Mouse (Mus musculus) c-Kit-negative CD71-positive TER-119-positive erythroid progenitor cells, embryonic 14.5 days (primary cell): ENCODE data around the gene Naglu.

Source experiments
- DNase-seq: peaks from one replicate; pipeline ENCODE4 v3.0.0-alpha.2; 2013; ENCODE audit warnings: low read depth, low spot score

Naglu gene

DNA sequence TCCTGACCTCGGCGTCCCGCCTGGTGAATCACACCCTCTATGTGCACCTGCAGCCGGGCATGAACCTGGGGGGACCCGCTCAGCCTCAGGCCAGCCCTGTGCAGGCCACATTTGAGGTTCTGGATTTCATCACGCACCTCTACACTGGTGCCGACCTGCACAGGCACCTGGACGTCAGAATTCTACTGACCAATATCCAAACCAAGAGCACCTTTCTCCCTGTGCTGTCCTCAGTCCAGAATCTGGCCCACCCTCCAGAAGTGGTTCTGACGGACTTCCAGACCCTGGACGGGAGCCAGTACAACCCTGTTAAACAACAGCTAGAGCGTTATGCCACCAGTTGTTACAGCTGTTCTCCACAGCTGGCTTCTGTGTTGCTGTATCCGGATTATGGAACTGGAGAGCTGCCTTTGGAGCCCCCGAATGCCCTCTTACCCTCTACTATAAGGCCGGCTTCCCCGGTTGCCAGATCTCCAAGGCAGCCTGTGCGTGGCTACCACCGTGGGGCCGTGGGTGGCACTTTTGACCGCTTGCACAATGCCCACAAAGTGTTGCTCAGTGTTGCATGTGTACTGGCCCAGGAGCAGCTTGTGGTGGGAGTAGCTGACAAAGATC, 13.4 kb downstream of the Naglu start:
- DNase-seq = no peak

DNA sequence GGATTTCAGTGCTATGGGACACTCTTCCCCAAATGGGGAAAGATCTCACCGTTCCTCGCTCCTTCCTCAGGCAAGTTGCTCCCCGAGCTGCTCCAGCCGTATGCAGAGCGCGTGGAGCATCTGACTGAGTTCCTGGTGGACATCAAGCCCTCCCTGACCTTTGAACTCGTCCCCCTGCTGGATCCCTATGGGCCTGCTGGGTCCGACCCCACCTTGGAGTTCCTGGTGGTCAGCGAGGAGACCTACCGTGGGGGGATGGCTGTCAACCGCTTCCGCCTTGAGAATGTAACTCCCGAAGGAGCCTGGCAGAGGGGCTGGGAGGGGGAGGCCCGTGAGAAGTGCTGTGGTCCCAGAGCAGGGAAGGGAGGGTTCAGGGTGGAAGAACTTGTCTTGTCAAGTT, 14.4 kb downstream of the Naglu start:
- no peak for DNase-seq

DNA sequence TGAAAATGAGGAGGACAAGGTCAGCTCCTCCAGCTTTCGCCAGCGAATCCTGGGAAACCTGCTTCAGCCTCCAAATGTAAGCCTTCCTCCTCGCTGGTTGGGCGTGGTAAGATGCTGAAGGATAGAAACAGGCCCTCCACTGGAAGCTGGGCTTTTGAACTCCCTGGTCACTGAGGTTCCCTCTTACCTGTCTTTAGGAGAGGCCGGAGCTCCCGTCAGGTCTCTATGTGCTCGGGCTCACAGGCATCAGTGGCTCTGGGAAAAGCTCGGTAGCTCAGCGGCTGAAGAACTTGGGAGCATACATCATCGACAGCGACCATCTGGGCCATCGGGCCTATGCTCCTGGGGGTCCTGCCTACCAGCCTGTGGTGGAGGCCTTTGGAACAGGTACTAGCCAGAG, 15.0 kb downstream of the Naglu start:
- no peak for DNase-seq

DNA sequence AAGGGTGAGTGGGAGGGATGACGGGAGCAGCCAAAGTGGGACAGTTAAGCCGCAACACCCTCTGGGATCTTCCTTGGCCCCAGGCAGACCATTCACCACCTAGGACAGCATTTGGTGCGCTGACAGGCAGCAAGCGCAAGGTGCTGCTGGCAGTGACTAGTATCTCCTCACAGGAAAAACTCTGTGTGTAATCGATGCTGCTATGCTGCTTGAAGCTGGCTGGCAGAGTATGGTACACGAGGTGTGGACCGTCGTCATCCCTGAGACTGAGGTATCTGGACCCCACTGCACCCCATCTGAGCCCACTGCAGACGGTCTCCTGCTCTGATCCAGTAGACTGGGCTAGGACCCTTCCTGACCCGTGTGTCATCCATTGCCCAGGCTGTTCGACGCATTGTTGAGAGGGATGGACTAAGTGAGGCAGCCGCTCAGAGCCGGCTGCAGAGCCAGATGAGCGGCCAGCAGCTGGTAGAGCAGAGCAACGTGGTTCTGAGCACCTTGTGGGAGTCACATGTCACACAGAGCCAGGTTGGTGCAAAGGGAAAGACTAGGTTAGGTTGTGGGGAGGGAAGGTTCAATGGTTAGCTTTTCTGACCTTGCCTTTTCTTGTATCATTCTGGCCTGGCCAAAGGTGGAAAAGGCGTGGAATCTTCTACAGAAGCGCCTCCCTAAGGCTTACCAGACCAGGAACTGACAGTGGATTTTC, 16.0 kb downstream of the Naglu start:
- no peak for DNase-seq

DNA sequence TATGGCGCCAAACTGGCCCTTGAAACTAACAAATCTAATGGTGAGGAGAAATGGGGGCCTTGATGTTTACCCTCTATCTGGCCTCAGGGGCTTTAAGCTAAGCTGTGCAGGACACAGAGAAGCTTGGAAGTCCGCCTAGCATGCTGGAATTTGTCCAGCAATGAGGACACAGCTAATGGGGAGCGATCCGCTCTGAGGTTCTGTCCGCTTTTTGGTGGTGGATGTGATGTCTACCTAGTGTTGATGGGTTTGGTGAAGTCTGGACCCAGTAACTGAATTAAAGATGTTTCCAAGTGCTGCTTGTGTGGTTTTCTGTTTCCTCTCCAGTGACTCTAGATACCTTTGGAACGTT, 16.5 kb downstream of the Naglu start:
- no peak for DNase-seq

DNA sequence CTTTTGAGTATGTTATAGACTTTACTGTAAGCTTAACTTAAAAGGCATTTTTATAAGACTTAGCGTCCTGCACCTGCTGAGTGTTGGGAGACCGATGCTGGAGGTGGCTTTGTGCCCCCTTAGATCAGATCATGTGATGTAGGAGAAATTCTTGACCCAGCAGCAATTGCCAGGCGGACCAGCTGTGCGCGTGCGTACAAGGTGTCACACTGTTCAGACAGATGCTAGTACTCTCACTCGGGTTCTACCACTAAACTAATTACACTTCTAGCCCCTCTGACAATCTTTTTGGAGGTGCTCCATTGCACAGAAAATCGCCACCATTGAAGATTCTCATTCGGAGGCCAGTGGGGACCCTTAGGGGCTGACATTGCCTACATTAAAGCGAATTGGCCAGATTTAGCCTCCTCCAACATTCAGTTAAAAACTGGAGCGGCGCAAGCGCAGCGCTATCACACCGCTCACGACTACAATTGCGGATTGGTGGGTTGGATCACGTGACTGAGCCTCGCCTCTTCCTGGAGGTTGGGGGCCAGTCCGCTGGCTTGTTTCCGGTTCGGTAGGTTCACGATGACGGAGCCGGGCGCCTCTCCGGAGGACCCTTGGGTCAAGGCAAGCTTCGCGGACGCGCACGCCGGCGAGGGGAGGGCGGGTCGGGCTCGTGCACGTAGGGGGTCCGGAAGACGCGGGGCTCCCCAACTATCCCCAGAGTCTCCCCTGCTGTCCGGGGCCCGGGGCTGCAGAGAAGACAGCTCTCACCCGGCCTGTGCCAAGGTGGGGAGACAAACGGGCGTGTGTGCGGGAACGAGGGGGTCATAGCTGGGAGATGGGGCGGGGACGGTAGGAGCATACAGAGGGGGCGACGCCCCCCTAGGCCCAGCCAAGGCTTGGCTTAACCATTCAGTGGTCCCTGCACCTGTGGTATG, 17.2 kb downstream of the Naglu start, which contains the start of gene Mlx:
Gene Mlx (plus strand): TSS at position 522 of the 926 bp plus-strand sequence.
- peak; percentile 80 for DNase-seq

DNA sequence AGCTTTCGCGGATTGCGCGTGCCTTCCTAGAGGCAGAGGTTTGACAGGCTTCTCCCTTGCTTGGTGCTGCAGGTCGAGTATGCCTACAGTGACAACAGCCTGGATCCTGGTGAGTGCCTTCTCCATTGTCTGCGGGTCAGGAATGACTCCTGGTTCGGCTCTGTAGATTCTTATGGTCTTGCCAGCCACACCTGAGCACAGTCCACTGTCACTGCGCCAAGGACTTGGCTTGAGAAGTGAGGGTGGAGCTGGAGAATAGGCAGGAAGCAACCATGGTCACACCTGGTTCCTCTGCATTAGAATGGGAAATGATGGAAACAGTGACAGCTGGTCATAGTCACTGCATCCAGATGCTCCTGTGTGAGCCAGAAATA, 17.9 kb downstream of the Naglu start:
- DNase-seq = no peak

DNA sequence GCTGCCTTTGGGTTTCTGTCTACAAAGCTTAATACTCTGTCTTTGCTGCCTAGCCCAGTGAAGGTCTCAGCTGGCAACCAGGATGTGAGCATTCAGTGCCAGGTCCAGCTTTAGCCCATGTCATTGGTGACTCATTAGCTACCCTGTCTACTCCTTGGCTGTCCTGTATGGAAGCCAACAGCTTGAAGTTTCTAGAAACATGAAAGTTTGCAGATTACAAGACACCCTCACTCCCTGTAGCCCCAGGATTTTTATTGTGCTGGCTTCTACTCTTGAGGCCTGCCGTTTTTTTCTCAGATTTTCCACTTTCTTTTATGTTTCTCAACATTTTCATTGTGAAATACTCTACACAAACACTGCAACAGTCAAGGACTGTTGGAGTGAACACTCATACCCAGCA, 20.1 kb downstream of the Naglu start:
- DNase-seq = no peak

DNA sequence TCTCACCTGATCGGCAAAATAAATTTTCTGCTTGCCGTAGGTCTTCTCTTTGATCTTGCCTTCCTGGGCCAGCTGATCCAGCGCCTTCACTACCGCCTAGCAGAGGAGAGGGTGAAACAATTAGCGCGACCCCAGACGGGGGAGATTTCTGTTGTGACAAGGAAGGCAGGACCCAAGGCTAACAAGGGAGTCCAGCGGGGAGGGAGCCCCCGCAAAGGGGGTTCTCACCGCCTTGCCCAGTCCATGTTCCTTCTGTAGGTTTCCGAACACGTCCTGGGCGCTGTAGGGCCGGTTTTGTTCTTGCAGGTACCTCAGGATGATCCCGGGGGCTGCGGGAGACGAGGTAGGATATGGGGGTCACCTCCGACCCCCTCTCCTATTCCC, 25.1 kb downstream of the Naglu start:
- no peak for DNase-seq

DNA sequence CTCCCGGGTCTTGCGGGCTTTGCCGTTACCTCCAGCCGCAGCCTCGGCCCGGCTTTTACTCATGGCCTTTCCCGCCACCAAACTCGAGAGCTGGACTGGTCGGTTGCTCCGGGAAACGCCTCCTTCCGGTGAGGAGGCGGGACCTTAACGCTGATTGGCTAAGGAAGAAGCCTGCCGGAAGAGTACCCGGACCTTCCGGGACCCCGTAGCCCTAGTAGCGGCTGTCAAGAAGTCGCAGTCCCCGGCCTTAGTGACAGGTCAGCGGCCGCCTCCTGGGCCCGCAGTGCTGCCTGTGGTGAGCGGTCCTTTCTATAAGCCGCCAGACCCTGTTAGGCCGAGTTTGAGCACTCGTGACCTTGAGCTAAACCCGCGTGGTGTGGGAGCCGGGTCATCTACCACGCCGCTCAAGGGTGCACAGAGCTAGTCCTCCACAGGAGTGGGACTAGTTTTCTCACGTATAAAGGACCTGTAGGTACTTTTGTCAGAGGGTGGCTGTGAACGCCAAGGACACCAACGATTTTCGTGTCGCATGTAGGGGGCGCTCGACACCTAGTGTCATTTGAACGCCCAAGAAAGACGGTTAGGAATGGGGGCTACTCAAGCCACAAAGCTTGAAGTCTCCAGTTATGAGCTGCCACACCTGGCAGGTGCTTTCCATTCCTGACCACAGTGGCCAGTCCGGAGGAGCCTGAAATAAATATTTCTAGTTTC, 25.7 kb downstream of the Naglu start, which contains the start of gene Psmc3ip:
Gene Psmc3ip (minus strand): TSS at position 123 of the 711 bp plus-strand sequence.
- DNase-seq = peak; percentile 92

DNA sequence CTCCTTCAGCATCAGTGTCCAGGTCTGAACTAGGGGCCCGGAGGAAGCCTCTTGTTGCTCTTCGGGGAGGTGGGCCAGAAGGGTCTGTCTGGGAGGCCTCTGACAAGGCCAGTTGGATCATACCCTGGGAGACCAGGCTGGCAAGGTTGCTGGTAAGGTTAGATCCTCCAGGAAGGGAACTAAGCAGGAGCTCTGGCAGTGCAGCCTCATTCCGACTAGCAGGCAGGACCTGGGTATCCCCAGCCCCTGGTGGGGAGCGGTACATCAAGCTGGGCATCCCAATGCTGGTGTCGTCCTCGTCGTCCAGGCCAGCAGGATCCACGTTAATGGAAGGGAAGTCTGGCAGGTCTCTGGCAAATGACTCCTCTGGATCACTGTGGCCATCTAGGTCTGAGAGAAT, 28.4 kb downstream of the Naglu start:
- DNase-seq = no peak

DNA sequence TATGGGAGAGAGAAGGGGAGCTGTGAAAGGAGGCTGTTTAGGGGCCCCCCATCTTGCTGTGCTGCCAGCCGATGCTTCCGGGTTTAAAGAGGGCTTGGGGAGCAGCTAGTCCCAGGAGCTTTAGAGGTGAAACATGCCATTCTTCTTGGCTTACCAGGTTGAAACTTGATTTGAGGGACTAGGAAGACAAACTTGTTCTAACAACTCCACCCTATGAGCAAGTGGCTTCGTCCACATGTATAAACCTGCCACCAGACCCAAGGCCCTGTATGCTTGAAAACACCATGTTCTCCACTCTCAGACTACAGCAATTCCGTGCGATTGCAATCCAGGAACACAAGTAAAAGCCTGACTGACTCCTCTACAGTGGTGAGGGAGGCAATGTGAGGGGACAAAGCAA, 33.2 kb downstream of the Naglu start:
- DNase-seq = no peak

DNA sequence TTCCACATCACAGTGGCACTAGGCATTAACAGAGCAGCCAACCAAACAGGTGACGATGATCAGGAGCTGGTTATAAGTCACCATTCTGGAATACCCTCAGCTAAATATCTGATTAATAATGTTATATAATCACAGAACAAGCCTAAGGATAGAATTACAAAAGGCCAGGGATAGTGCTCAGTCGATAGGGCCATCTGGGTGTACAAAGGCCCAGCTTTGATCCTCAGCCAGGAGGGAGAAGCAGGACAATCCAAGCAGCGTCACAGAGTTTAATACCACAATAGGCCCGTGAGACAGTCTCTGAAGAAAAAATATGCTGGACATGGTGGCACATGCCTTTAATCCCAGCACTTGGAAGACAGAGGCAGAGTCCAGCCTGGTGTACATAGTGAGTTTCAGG, 39.5 kb downstream of the Naglu start:
- DNase-seq = no peak

DNA sequence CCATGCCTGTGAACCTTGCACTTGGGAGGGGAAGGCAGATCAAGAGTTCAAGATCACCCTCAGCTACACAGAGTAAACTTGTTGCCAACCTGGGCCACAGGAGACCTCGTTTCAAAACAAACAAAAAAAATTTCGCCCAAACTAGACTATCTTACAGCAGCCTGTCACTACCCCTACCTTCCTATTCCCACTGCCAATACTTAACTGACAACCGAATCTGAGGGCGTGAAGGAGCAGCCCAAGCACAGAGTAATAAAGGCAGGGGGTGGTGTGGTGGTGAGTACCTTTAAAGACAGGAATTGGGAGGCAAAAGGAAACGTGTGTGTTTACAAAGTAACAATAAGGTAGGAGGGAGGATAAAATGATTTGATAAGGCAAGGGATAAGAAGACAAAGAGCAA, 40.9 kb downstream of the Naglu start:
- DNase-seq = no peak

DNA sequence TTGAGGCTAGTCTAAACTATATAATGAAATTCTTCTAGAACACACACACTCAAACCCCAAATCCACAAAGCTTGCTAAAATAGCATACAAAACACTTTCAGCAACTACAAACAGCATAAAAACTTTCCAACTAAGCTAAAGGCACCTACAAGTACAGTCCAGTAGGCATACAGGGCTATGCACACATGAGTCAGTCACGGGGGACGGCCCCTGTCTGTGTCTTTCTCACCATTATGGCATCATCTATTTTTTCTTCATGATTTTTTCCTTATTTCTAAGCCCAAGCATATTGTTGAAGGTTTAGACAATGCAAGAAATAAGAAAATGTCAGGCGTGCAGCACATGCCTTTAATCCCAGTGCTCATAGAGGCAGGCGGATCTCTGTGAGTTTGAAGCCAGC, 41.4 kb downstream of the Naglu start:
- no peak for DNase-seq

DNA sequence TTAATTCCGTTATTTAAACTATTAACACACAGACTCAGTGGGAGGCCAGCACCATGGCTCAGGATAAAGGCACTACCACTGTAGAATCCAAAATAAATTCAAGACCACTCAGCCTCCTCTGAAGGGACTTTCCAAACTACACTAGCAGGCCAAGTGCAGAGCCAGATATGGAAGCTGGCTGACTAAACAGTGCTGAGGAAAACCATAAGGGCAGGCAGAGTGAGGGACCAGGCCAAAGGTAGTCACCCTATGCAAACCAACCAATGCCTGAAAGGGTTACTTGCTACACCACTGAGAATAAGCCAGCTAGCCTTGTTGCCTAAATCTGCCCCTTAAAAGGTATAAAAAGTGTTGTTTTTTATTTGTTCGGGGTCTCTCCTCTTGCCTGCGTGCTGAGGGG, 42.4 kb downstream of the Naglu start:
- no peak for DNase-seq

DNA sequence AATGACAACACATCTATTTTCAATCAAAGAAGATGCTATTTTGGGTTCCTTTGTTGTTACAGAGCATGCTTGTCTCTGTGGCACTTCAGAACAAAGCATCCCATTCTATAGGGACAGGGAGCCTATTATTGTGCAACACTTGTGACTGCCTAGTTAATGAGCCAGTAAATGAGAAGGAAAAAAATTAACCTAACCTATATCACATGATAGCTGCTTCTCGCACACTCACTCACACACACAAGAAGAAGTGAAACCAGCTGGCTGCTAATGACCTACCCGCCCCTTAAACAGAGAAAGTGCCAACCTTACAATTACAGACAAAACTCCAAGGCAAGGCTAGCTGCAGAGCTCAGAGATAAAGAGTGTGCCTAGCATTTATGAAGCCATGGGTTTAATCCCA, 45.8 kb downstream of the Naglu start:
- no peak for DNase-seq

DNA sequence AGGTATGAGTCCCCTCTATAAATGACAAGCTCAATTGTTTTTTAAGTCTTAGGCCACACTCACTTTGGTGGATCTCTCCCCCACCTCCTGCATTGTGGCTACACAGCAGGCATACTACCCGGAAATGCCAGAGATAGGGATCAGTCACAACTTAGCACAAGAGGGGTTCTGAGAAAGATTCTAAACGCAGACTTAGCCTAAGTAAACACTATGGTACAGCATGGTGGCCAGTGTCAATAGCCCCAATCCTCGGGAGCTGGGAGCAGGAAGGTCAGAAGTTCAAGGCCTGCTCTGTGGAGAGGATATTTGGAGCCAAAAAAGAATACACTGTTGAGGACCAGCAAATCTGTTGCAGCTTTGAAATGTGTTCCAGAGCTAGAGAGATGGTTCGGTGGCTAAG, 48.3 kb downstream of the Naglu start:
- DNase-seq = no peak

DNA sequence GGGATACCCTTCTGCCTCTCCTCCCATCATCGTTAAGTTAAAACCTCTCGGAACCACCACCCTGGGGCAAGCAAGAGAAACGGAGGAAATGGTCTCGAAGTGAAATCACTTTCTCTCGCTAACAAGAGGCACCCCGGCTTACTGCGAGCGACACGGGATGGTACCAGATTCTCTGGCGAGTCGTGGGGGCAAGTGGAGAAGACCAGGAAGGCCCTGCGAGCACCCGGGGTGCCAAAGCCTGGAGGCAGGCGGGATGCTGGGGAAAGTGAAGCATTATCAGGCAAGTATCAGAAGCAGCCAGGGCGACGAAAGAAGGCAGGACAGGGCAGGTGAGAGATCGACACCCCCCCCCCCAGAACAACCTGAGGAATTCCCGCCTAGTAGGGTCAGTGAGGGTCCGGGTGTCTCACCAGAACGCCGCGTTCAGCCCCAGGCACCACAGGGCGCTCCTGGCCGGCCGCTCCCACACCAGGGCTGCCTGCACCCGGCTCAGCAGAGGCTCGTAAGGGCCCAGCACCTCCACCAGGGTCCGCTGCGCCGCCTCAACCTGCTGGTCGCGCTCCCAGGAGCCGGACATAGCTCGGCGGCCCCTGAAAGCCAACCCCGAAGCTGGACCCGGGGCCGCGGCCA, 49.4 kb downstream of the Naglu start:
- DNase-seq = no peak

DNA sequence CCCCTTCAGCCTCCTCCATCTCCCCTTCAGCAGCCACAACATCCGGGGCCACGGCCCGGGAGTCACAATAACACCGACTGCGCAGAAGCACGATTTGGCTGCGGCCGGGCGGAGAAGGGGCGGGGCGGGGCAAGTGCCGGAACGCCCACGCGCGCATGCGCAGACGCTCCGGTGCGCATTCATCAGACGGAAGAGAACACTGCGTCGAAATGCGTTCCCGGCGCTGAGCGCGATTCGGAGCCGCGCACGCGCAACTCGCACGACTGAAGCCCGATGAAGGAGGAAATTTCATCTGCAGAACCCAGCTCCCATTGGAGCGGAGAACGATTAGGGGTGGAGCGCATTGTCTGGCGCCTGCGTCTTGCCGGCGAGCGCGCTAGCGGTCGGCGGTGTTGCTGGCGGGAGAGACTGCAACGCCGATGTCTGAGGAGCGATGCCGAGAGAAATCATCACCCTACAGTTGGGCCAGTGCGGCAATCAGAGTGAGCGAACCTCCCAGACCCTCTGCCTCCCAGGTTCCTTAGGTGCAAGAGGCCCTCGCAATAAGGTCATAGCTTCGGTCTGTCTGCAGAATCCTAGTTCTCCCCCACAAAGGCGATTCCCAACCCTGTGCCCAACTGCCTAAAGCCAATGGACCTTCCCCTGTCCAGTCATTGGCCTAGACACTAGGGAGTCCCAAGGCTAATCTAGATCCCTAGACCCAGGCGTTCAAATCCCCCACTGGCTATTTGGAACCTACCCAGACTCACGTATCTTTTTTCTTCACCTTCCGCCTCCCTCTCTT, 50.1 kb downstream of the Naglu start, which contains the start of the genes Retreg3 and Tubg1:
Gene Retreg3 (minus strand): TSS at position 133 of the 784 bp plus-strand sequence.
Gene Tubg1 (plus strand): TSS at position 178 of the 784 bp plus-strand sequence.
- DNase-seq = peak; percentile 98
